Mouse (Mus musculus): ENCODE measurements around the gene Ticrr. TPM values are rescaled to one million over a fixed set of nuclear protein-coding genes. Genes with fewer than 3 reads are reported as not detected.
A peak's percentile ranks its signal among the peaks of the same experiment; 100 is the strongest.

Gene Ticrr
- total and polyA plus RNA-seq, 3 experiments, result 10.6 to 55.6 (median 23.8) TPM

- peak; percentile 90 for TF ChIP-seq TCF12 (IDR thresholded peaks at IDR 0.05; ENCODE audit: low read depth, low read length)
Measured at GRCm38 (mm10) chr7:79742277-79742658, 82.3 kb downstream of the Ticrr start (continued).

DNA sequence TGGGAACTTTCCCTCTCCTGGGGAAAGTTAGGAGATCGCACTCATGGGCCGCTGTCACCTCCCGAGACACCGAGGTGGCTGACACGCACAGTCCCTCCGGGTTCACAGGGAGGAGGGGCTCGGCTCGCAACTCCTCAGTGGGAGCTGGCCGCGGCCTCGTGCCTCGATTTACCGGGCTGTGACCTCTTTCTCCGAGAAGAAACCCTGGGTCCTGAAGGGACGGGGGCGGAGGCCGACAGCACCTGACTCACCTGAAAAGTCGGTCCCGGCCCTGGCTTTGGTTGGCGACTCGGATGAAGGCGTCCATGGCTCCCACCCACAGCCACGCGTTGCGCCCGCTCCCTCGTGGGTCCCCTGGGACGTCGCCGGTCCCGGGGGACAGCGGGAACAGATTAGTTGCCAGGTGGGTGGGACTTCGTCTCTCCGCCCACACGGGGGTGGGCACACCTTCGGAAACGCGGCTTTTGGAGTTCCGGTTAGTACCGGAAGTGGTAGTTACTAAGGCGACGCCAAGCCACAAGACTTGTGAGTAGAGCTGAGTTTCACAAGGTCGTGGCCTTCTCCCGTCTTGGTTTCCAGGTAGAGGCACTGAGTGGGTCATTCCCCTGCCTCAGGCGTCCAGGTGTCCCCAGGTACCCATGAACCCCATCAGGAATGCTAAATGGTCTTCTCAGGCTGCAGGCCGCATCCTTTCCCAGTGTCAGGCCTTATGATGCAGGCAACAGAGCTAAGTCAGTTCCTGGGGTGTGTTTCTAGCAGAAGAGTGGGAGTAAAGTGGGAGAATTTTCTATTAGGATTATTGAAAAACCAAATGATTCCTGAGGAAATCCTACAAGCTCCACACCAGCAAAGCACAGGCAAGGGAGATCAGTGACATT, 82.9 kb downstream of the Ticrr start, which contains the start of the genes Pex11a and Wdr93:
Gene Pex11a (minus strand): TSS at position 473 of the 878 bp plus-strand sequence.
Gene Wdr93 (plus strand): TSS at position 505 of the 878 bp plus-strand sequence.
- Histone ChIP-seq H3K4me1 (ENCODE audit: control insufficient read depth in 1 of 2, insufficient read depth in 2 of 2, low read length in 2 of 2) (peaks cover 0 to 22% of the 10 kb centered on the region in 2 experiments; a peak in 3 of 4 replicates), H3K27me3 (ENCODE audit: control insufficient read depth in 1 of 2, insufficient read depth in 2 of 2, low read length in 2 of 2) (no peaks in the 10 kb centered on the region), H3K4me3 (ENCODE audit: control insufficient read depth in 1 of 2, insufficient read depth in 1 of 2, low read depth in 2 of 2, low read length in 2 of 2) (peak within 1 kb of the TSS; percentile 66 to 81), H3K36me3 (ENCODE audit: control insufficient read depth in 1 of 2, insufficient read depth in 2 of 2, low read length in 2 of 2) (peaks cover 0 to 16% of the 10 kb centered on the region in 2 experiments; a peak in 2 of 4 replicates), H3K27ac (ENCODE audit: control insufficient read depth, low read depth, low read length) (peak within 1 kb of the TSS; percentile 42), H3K9me3 (replicated peaks; ENCODE audit: insufficient read depth, low read length) (no peaks in the 10 kb centered on the region), H3K9ac (ENCODE audit: control insufficient read depth, low read depth, low read length, poor library complexity, severe bottlenecking) (peak within 1 kb of the TSS; percentile 75), H3K79me2 (ENCODE audit: control insufficient read depth, insufficient read depth, low read length, poor library complexity) (peaks cover 4% of the 10 kb centered on the region; the same call in 1 of the 2 replicates)
- peak; percentile 93 for DNase-seq (ENCODE audit: low read depth, low spot score)
- TF ChIP-seq KAT2A (conservative IDR thresholded peaks at IDR 0.05; ENCODE audit: low read depth, low read length) (no peak), ZNF384 (IDR thresholded peaks at IDR 0.05; ENCODE audit: low read depth, low read length) (no peak), RCOR1 (IDR thresholded peaks at IDR 0.05; ENCODE audit: low read depth, low read length) (no peak), RAD21 (IDR thresholded peaks at IDR 0.05; ENCODE audit: low read depth, low read length) (no peak), NELFE (IDR thresholded peaks at IDR 0.05; ENCODE audit: low read depth, low read length) (peak; percentile 51; the same call in 1 of the 2 replicates), ETS1 (IDR thresholded peaks at IDR 0.05; ENCODE audit: low read depth, low read length) (0 out of 2 replicates have a peak, but pooled peaks have one; percentile 5), ZKSCAN1 (IDR thresholded peaks at IDR 0.05; ENCODE audit: low read depth, low read length) (no peak), MXI1 (IDR thresholded peaks at IDR 0.05; ENCODE audit: low read depth, low read length) (peak; percentile 83), TAL1 (IDR thresholded peaks at IDR 0.05; ENCODE audit: low read length) (no peak), ELF1 (IDR thresholded peaks at IDR 0.05; ENCODE audit: low read depth, low read length) (peak; percentile 67), MYB (IDR thresholded peaks at IDR 0.05; ENCODE audit: low read depth, low read length) (no peak), MAFK (IDR thresholded peaks at IDR 0.05; ENCODE audit: borderline replicate concordance, low read depth, low read length) (no peak), ZC3H11A (IDR thresholded peaks at IDR 0.05; ENCODE audit: low read depth, low read length) (no peak), E2F4 (IDR thresholded peaks at IDR 0.05; ENCODE audit: borderline replicate concordance, low read depth, low read length) (no peak), POLR2AphosphoS2 (IDR thresholded peaks at IDR 0.05; ENCODE audit: low read length) (0 out of 2 replicates have a peak, but pooled peaks have one; percentile 32), ZMIZ1 (IDR thresholded peaks at IDR 0.05; ENCODE audit: low read depth, low read length) (no peak), TCF12 (IDR thresholded peaks at IDR 0.05; ENCODE audit: low read depth, low read length) (no peak), GATA1 (IDR thresholded peaks at IDR 0.05; ENCODE audit: low read depth, low read length) (no peak), TBP (IDR thresholded peaks at IDR 0.05; ENCODE audit: low read depth, low read length) (no peak), JUND (IDR thresholded peaks at IDR 0.05; ENCODE audit: low read depth, low read length) (no peak), CHD1 (IDR thresholded peaks at IDR 0.05; ENCODE audit: low read depth, low read length) (no peak), POLR2A (IDR thresholded peaks at IDR 0.05; ENCODE audit: control insufficient read depth in 1 of 2, insufficient read depth in 1 of 2, low read depth in 1 of 2, low read length in 2 of 2, poor library complexity in 1 of 2) (peak; percentile 37 to 59; a peak in 2 of 4 replicates), UBTF (IDR thresholded peaks at IDR 0.05; ENCODE audit: borderline replicate concordance, insufficient read depth, low read depth, low read length) (no peak), USF1 (IDR thresholded peaks at IDR 0.05; ENCODE audit: low read depth, low read length) (no peak), EP300 (IDR thresholded peaks at IDR 0.05; ENCODE audit: low read depth in 1 of 2, low read length in 2 of 2) (no peak), BHLHE40 (IDR thresholded peaks at IDR 0.05; ENCODE audit: borderline replicate concordance, low read depth, low read length) (no peak), GABPA (IDR thresholded peaks at IDR 0.05; ENCODE audit: low read depth, low read length) (no peak), POLR2AphosphoS5 (IDR thresholded peaks at IDR 0.05; ENCODE audit: borderline replicate concordance, low read depth, low read length) (no peak), SIN3A (IDR thresholded peaks at IDR 0.05; ENCODE audit: low read length) (peak; percentile 56; the same call in 1 of the 2 replicates), MAX (IDR thresholded peaks at IDR 0.05; ENCODE audit: low read length) (peak; percentile 56), USF2 (IDR thresholded peaks at IDR 0.05; ENCODE audit: borderline replicate concordance in 1 of 2, insufficient read depth in 1 of 2, low read depth in 1 of 2, low read length in 2 of 2) (no peak), CTCF (IDR thresholded peaks at IDR 0.05 in 2 of 3, conservative IDR thresholded peaks at IDR 0.05 in 1 of 3; ENCODE audit: control insufficient read depth in 1 of 3, insufficient read depth in 1 of 3, low read depth in 2 of 3, low read length in 3 of 3, poor library complexity in 1 of 3, severe bottlenecking in 1 of 3) (no peak), CHD2 (IDR thresholded peaks at IDR 0.05; ENCODE audit: low read length) (no peak)
